Mouse (Mus musculus) stomach, embryonic 16.5 days (tissue): ENCODE data around the gene Ube2e1. TPM values are rescaled to one million over a fixed set of nuclear protein-coding genes. Genes with fewer than 3 reads are reported as not detected.

Experiments
- ATAC-seq: fragments of 200-750 bp; cut with Nextera tagmentation; 2 replicates; pipeline ENCODE4 v1.8.0; 2017; ENCODE audit warnings: moderate number of reproducible peaks, moderate TSS enrichment; ENCODE audit not compliant: insufficient read depth, low FRiP score
- H3K27ac ChIP-seq: fragments of 300-500 bp; sonication (generic); 2 replicates; pipeline ENCODE4 v1.5.1; 2014; ENCODE audit warnings: low read length
- H3K27me3 ChIP-seq: fragments of 300-500 bp; sonication (generic); 2 replicates; pipeline ENCODE4 v1.6.1; 2014; ENCODE audit warnings: low read length, control low read depth, mixed read lengths; ENCODE audit not compliant: control insufficient read depth, insufficient read depth
- H3K36me3 ChIP-seq: fragments of 300-500 bp; sonication (generic); 2 replicates; pipeline ENCODE4 v1.6.1; 2014; ENCODE audit warnings: low read length; ENCODE audit not compliant: control insufficient read depth, insufficient read depth
- H3K4me1 ChIP-seq: fragments of 300-500 bp; sonication (generic); 2 replicates; pipeline ENCODE4 v1.6.1; 2014; ENCODE audit warnings: low read length, control low read depth, mixed read lengths; ENCODE audit not compliant: control insufficient read depth, insufficient read depth
- H3K4me2 ChIP-seq: fragments of 300-500 bp; sonication (generic); 2 replicates; pipeline ENCODE4 v1.6.1; 2014; ENCODE audit warnings: low read depth, low read length, mixed read lengths
- H3K4me3 ChIP-seq: fragments of 300-500 bp; sonication (generic); replicated peaks from 2 replicates; pipeline ENCODE4 v1.5.1; 2014; ENCODE audit warnings: mild to moderate bottlenecking, low read length
- H3K9ac ChIP-seq: fragments of 300-500 bp; sonication (generic); 2 replicates; pipeline ENCODE4 v1.6.1; 2014; ENCODE audit warnings: low read length
- H3K9me3 ChIP-seq: fragments of 300-500 bp; sonication (generic); replicated peaks from 2 replicates; pipeline ENCODE4 v1.6.1; 2016; ENCODE audit warnings: low read length, control low read depth; ENCODE audit not compliant: control insufficient read depth
- WGBS: fragments of 180-500 bp; shearing (Covaris S2); extraction: QIAGEN DNeasy Blood & Tissue Kit; methylation state at CpG from one replicate; pipeline ENCODE4 v1.1.7; 2014; 5-methylcytosine and 5-hydroxymethylcytosine counted together
- polyA plus RNA-seq: library from polyadenylated mRNA; unstranded; fragments of >200 nt; fragmentation: Nextera tagmentation; extraction: Ambion mirVana; gene quantifications from 2 replicates; pipeline ENCODE4 v1.2.1, GENCODE M21; 2015

The Ube2e1 gene
- polyA plus RNA-seq, 1 experiment from 2014 or later = 132 TPM

DNA sequence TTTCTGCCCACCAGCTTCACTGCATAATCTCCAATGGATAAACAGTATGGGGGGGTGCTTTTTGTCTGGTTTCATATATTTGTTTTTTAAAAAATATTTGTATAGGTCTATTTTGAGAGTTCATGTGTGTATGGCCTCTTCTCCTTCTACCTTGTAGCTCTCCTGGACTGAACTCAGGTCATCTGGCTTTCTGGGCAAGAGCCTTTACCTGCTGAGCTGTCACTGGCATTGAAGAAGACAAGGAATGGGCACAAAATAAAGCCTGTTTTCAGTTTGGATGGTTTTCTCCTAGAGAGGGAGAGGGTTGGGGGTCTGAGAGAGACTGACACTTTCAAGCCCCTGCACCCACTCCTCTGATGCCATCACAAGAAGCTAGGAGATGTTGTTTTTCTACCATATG, 4.4 kb upstream of the Ube2e1 start:
- Histone ChIP-seq H3K36me3 (no peaks in the 10 kb centered on the region), H3K9me3 (no peaks in the 10 kb centered on the region), H3K9ac (no peak overlapping the region), H3K4me2 (no peak overlapping the region), H3K27ac (no peak overlapping the region), H3K4me3 (no peak overlapping the region), H3K4me1 (no peaks in the 10 kb centered on the region), H3K27me3 (no peaks in the 10 kb centered on the region)
- no peak for ATAC-seq

DNA sequence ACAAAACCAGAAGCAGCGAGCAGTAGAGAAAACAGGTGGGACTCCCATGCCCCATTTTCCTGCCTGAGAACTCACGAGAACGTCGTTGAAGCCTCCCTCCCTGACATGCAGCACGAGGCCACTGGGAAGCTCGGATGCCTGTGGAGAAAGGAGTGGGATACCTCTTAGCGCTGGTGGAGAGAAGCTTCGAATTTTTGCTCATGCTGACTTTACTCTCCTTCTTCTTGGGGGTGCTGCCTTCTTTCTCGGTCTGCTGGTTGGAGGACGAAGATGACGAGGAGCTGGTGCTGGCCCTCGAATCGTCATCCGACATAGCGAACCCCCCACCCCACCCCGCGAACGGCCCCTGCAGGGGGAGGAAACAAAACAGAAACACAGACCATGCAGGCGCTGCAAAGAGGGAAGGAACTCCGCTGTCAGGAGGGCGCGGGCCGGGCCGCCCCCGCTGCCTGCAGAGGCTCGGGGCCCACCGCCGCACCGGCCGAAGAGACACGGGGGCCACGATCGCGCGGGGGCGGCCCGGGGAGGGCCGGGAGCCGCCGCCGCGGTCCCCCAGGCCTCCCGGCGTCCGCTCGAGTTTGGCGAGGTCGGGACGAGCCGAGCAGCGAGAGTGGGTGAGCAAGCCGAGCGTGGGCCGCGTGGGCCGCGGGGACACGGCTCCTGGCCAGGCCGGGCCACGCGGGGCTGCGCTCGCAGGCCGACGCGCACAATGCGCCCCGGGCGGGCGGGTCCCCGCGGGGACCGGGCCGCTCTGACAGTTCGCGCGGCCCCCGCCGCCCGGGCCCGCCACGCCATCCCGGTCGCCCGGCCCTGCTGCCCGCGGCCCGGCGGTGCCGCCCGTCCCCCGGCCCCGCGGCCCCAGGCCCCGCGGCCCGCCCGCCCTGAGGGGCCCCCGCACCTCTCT, 618 bp downstream of the Ube2e1 start:
- H3K9me3 ChIP-seq = no peaks in the 10 kb centered on the region
- peak overlapping the region; percentile 62 for H3K4me2 ChIP-seq
- peak overlapping the region; percentile 71 for H3K27ac ChIP-seq
- peak; percentile 77 for ATAC-seq
- peaks cover 27% of the 10 kb centered on the region for H3K4me1 ChIP-seq
- H3K4me3 ChIP-seq = peak overlapping the region; percentile 85
- H3K27me3 ChIP-seq = no peaks in the 10 kb centered on the region
- under 1% methylated on average over 87 of the region's 99 CpGs for WGBS
- H3K9ac ChIP-seq = peak overlapping the region; percentile 97
- no peaks in the 10 kb centered on the region for H3K36me3 ChIP-seq

DNA sequence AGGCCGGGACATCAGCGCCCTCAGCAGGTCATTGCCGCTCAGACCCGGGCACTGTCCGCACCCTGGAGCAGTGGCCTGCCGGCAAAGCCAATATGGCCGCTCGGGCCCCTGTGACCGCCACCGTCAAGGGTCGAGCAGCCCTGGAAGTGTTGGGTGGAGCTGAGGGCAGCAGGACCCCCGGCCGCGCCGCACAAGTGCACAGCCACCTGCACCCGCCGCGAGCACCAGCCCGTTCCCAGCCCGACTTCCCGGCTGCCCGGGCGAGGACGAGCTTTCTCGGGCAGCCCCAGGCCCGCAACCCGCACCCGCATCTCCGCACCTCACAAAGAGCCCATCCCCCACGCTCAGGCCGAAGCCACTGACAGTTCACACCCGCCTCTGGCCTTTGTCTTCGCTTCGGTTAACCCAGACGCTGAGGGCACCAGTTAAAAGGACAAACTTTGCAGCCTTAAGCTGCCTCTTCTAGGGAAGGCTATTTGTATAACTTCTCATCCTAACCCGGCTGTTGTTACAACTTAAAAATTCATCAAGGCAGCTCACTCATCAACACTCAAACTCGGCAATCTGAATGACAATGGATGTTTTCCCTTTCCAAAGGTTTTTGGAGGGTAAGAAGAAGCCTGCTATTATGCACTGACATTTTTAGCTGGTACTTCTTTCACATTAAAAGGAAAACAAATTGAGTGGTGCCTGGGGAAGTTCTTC, 4.5 kb downstream of the Ube2e1 start:
- Histone ChIP-seq H3K9me3 (no peaks in the 10 kb centered on the region), H3K4me2 (peak overlapping the region; percentile 68), H3K36me3 (no peaks in the 10 kb centered on the region), H3K4me3 (peak overlapping the region; percentile 48), H3K9ac (peak overlapping the region; percentile 65), H3K27ac (no peak overlapping the region), H3K4me1 (peaks cover 27% of the 10 kb centered on the region), H3K27me3 (no peaks in the 10 kb centered on the region)
- WGBS = 4% methylated on average over 37 of the region's 37 CpGs
- ATAC-seq = peak; percentile 21; the same call in 1 of the 2 replicates

DNA sequence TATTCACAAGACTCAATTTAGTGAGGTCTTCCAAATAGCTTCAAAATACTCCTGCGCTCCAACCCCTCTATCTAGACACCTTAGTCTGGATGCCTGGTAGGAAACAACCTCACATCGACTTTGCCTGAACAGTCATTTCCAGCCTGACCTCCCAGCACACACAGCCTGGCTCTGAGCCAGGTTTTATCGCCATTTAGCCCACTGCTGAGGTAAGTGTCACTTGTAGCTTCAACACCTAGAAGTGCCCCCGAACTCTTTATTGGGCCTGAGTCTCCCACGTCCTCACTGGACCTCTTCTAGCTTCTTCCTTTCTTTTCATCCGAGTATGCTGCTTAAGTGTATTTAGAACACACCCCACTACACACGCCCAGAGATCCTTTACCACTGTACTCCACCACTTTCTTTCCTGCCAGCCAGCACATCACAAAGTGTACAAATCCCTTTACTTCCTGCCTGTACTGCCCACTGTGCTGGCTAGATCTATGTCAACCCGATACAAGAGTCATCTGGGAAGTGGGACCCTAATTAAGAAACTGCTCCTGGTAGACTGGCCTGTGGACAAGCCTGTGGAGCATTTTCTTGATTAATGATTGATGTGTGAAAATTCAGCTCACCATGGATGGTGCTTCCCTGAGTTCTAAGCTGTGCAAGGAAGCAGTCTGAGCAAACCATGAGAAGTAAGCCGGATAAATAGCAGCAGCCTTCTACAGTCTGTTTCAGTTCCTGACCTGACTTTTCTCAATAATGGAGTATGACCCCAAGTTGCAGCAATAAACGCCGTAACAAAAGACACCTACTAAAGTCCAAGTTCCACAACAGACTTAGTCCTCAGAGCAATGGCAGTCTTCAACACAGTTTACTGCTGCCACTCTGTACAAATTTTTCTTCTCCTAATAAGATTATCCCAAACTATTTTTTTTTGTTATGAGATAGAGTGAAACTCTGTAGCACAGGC, 13.9 kb downstream of the Ube2e1 start:
- Histone ChIP-seq H3K36me3 (no peaks in the 10 kb centered on the region), H3K9me3 (no peaks in the 10 kb centered on the region), H3K4me2 (no peak overlapping the region), H3K27ac (no peak overlapping the region), H3K4me3 (no peak overlapping the region), H3K27me3 (no peaks in the 10 kb centered on the region), H3K4me1 (no peaks in the 10 kb centered on the region), H3K9ac (no peak overlapping the region)
- whole genome bisulfite sequencing = 68% methylated on average over 11 of the region's 11 CpGs
- no peak for ATAC-seq

DNA sequence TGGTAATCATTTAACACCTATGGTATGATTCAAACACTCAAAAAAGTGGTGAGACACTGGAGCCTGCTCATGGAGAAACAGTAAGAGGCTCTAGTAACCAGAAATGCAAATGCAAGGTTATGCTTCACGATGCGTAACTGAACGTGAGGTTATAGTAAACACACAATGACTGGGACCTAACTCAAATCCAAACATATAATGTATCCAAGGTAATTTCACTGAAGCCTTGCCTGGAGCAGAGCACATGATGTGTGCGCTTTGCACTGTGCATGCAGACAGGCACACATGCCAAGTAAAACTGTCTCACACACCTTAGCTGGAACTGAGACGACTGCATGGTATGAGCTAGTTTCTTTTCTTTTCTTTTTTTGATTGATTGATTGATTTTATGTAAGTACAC, 27.5 kb downstream of the Ube2e1 start:
- Histone ChIP-seq H3K4me3 (no peak overlapping the region), H3K9ac (no peak overlapping the region), H3K27me3 (no peaks in the 10 kb centered on the region), H3K9me3 (no peaks in the 10 kb centered on the region), H3K4me1 (0 out of 2 replicates have a peak, but pooled peaks cover 4% of the 10 kb centered on the region), H3K27ac (no peak overlapping the region), H3K4me2 (no peak overlapping the region), H3K36me3 (no peaks in the 10 kb centered on the region)
- 76% methylated on average over 5 of the region's 5 CpGs for WGBS
- no peak for ATAC-seq

DNA sequence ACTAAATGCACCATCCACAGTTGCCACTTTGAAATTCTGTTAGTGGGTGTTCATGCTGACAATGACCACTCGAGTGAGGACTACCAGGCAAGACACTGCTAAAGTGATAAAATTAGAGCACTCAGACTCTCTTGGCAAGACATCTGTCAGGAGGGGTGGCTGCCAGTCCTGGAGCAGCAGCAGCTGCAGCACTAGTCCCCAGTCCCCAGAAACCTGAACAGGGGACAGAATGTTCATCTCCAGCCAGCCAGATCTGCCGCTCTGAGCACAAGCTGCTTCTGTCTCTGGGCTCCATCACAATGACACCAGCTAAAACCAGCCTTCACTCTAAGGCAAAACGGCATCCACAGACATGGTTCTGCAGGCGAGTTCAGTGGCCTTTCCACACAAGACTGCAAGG, 28.4 kb downstream of the Ube2e1 start:
- Histone ChIP-seq H3K9me3 (no peaks in the 10 kb centered on the region), H3K36me3 (no peaks in the 10 kb centered on the region), H3K4me3 (no peak overlapping the region), H3K9ac (no peak overlapping the region), H3K27ac (no peak overlapping the region), H3K27me3 (no peaks in the 10 kb centered on the region), H3K4me2 (no peak overlapping the region), H3K4me1 (0 out of 2 replicates have a peak, but pooled peaks cover 4% of the 10 kb centered on the region)
- no peak for ATAC-seq
- 58% methylated on average over 4 of the region's 4 CpGs for WGBS

DNA sequence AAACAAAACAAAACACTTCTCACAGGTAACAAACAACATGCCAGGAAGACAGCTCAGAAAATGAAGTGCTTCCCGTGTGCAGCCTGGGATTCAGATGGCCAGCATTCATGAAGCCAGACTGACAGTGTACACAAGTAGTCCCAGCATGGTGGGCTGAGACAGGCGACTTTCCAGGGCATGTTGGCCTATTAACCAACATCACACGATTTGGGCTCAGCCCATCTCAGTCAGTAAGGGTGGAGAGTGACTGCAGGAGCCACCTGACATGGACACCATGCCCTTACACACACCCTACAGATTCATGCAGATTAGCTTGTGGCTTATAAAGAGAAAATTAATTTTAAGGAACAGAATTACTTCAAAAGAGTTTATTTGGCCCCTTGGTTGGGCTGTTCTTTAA, 28.9 kb downstream of the Ube2e1 start:
- Histone ChIP-seq H3K4me2 (no peak overlapping the region), H3K27ac (no peak overlapping the region), H3K27me3 (no peaks in the 10 kb centered on the region), H3K9ac (no peak overlapping the region), H3K4me3 (no peak overlapping the region), H3K9me3 (no peaks in the 10 kb centered on the region), H3K4me1 (0 out of 2 replicates have a peak, but pooled peaks cover 4% of the 10 kb centered on the region), H3K36me3 (no peaks in the 10 kb centered on the region)
- 71% methylated on average over 3 of the region's 3 CpGs for WGBS
- no peak for ATAC-seq

DNA sequence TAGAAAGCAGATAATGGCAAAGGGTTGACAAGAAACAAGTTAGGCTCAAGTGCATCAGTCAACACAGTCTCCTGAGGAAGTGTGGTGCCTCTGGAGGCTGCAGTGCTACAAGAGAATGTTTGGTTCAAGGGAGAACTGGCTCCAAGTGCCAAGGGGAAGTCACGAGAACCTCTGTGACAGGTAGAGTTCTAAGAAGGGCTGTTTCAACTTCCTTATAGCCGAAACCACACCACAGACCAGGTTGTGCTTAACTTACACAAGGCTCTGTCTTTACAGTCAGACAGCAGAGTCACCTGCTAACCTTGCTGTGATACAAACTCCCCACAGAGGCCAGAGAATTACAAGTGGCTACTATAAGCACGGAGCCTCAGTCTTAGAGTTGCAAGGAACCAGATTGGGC, 30.1 kb downstream of the Ube2e1 start:
- H3K36me3 ChIP-seq = no peaks in the 10 kb centered on the region
- H3K9ac ChIP-seq = no peak overlapping the region
- H3K9me3 ChIP-seq = no peaks in the 10 kb centered on the region
- 75% methylated on average over 3 of the region's 3 CpGs for WGBS
- ATAC-seq = no peak
- H3K4me1 ChIP-seq = 0 out of 2 replicates have a peak, but pooled peaks cover 4% of the 10 kb centered on the region
- H3K4me3 ChIP-seq = no peak overlapping the region
- H3K27me3 ChIP-seq = no peaks in the 10 kb centered on the region
- H3K4me2 ChIP-seq = no peak overlapping the region
- no peak overlapping the region for H3K27ac ChIP-seq
